Mouse (Mus musculus): ENCODE data around the gene Cdkl4. TPM values are rescaled to one million over a fixed set of nuclear protein-coding genes. Genes with fewer than 3 reads are reported as not detected.
A peak's percentile ranks its signal among the peaks of the same experiment; 100 is the strongest.

Gene Cdkl4
- 18.3 and 19.6 TPM in 2 replicates for polyA plus RNA-seq (2012; rRNA removed)

DNA sequence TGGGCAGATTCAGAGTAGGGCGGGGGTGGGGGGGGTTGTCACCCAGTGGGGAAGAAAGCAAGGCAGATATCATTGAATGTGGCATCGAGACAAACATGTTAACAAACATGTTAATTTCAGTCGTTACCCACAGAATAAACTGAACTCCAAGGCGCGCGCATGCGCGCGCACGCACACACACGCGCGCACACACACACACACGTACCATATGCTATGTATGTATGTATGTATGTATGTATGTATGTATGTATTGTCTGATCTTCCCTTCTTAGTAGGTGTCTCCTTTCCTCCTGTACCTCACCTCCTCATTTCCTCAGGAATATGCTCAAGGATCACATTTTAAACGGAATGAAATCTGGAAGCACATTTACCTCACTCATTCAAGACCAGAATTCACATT is at the start of gene Cdkl4:
TSS of gene Cdkl4 (minus strand) at position 175 of the 400 bp plus-strand sequence.
- Histone ChIP-seq H3K4me3 (ENCODE audit: control insufficient read depth, low read depth, low read length) (peak within 1 kb of the TSS; percentile 95), H3K27me3 (ENCODE audit: control insufficient read depth, insufficient read depth, low read length) (no peaks in the 10 kb centered on the region), H3K4me1 (ENCODE audit: control insufficient read depth, insufficient read depth, low read length) (peaks cover 9% of the 10 kb centered on the region), H3K36me3 (ENCODE audit: control insufficient read depth, insufficient read depth, low read length) (no peaks in the 10 kb centered on the region; the same call in 1 of the 2 replicates), H3K27ac (ENCODE audit: control insufficient read depth, insufficient read depth, low read depth, low read length) (peak within 1 kb of the TSS; percentile 81)
- no peak for TF ChIP-seq POLR2A (IDR thresholded peaks at IDR 0.05; ENCODE audit: control insufficient read depth, low read depth, low read length)
- no peak for TF ChIP-seq CTCF (IDR thresholded peaks at IDR 0.05; ENCODE audit: control insufficient read depth, insufficient read depth, insufficient replicate concordance, low read depth, low read length)

DNA sequence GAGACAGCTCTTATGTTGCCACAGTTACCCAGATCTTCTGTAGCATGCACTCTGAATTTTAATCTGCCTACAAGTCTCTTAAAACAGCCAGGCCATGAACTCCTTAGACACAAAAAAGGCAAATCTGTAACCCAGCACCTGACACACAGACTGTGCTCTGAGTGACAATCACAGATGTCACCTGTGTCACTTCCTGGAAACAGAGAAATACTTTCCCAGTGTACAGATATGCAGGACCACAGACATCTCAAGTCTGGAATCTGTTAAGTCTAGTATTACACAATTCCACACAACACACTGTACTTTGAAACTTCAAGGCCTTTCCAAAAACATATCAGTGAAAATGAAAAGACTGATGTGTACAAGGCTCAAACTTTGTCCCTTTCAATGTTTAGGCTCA is 47.4 kb upstream of the Cdkl4 start:
- no peak overlapping the region for H3K27ac ChIP-seq (ENCODE audit: control insufficient read depth, insufficient read depth, low read depth, low read length)
- no peaks in the 10 kb centered on the region; the same call in 1 of the 2 replicates for H3K36me3 ChIP-seq (ENCODE audit: control insufficient read depth, insufficient read depth, low read length)
- no peaks in the 10 kb centered on the region for H3K27me3 ChIP-seq (ENCODE audit: control insufficient read depth, insufficient read depth, low read length)
- no peak overlapping the region for H3K4me3 ChIP-seq (ENCODE audit: control insufficient read depth, low read depth, low read length)
- no peak for TF ChIP-seq CTCF (IDR thresholded peaks at IDR 0.05; ENCODE audit: control insufficient read depth, insufficient read depth, insufficient replicate concordance, low read depth, low read length)
- TF ChIP-seq POLR2A (IDR thresholded peaks at IDR 0.05; ENCODE audit: control insufficient read depth, low read depth, low read length): no peak
- H3K4me1 ChIP-seq (ENCODE audit: control insufficient read depth, insufficient read depth, low read length): no peaks in the 10 kb centered on the region

DNA sequence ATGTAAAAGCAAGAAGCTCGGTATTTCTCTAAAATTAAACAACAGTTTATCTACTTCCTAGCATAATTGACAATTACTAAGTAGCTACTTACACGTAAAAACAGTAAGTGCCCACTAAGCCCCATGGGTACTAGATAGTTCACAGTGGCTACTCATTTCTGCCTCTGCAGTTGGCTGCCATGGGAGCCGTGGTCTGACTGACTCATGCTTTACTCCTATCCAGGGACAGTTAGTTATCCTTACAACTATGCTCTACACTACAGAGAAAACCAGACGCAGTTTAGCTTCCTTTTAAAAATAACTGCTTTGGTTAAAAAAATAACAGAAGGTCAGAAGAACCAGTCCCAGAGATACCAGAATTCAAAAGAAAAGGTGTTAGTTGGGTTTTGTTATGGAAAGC is 44.1 kb upstream of the Cdkl4 start:
- no peak overlapping the region for H3K4me3 ChIP-seq (ENCODE audit: control insufficient read depth, low read depth, low read length)
- no peak overlapping the region for H3K27ac ChIP-seq (ENCODE audit: control insufficient read depth, insufficient read depth, low read depth, low read length)
- TF ChIP-seq CTCF (IDR thresholded peaks at IDR 0.05; ENCODE audit: control insufficient read depth, insufficient read depth, insufficient replicate concordance, low read depth, low read length) (no peak), POLR2A (IDR thresholded peaks at IDR 0.05; ENCODE audit: control insufficient read depth, low read depth, low read length) (no peak)
- H3K4me1 ChIP-seq (ENCODE audit: control insufficient read depth, insufficient read depth, low read length): no peaks in the 10 kb centered on the region
- peaks cover under 1% of the 10 kb centered on the region; the same call in 1 of the 2 replicates for H3K36me3 ChIP-seq (ENCODE audit: control insufficient read depth, insufficient read depth, low read length)
- H3K27me3 ChIP-seq (ENCODE audit: control insufficient read depth, insufficient read depth, low read length): no peaks in the 10 kb centered on the region

DNA sequence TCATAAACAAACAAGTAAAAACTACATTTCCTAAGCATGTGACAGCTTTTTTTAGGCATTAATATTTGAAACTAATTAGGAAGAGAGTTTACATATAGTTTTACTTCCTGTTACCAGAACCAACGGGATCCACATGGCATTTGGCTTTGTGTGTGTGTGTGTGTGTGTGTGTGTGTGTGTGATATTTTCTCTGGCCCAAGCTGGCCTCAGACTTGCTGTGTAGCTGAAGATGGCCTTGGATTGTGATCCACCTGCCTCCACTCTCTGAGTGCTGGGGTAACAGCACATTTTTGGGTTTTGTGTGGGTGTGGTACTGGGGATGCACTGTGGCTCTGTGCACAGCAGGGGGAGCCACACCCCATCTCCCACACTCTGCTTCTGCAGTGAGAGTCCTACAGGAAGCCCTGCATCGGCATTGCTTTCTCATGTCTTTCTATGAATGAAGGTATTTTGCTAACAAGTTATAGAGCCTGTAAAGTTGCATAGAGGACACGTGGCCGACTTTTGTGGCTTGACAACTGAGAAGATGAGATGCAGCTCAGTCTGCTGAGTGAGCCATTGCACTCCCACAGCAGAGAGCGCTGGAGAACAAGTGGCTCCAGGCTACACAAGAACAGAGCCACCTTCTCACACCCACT is 43.3 kb upstream of the Cdkl4 start:
- peak; percentile 78; the same call in 1 of the 2 replicates for TF ChIP-seq CTCF (IDR thresholded peaks at IDR 0.05; ENCODE audit: control insufficient read depth, insufficient read depth, insufficient replicate concordance, low read depth, low read length)
- TF ChIP-seq POLR2A (IDR thresholded peaks at IDR 0.05; ENCODE audit: control insufficient read depth, low read depth, low read length): no peak
- Histone ChIP-seq H3K4me1 (ENCODE audit: control insufficient read depth, insufficient read depth, low read length) (no peaks in the 10 kb centered on the region), H3K27ac (ENCODE audit: control insufficient read depth, insufficient read depth, low read depth, low read length) (no peak overlapping the region), H3K27me3 (ENCODE audit: control insufficient read depth, insufficient read depth, low read length) (no peaks in the 10 kb centered on the region), H3K4me3 (ENCODE audit: control insufficient read depth, low read depth, low read length) (no peak overlapping the region), H3K36me3 (ENCODE audit: control insufficient read depth, insufficient read depth, low read length) (peaks cover 1% of the 10 kb centered on the region; the same call in 1 of the 2 replicates)

DNA sequence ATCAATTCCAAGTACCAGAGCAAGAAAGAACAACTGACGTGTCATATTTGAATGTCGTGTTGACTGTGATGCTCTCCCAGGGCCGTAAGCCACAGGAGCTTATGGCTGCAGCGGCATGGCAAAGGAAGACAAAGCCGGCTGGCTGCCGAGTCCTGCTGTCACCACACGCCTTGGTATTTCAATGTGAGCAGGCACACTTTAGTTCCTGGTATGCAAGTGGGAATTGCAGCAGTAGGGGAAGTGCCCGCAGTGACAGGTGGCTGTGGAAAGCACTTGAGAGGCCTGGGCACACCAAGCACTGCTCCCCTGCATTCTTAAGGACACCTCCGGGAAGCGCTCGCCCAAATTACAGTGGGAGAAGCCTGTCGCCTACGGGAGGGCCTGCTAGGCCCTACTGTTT is 41.9 kb upstream of the Cdkl4 start:
- no peak overlapping the region for H3K4me3 ChIP-seq (ENCODE audit: control insufficient read depth, low read depth, low read length)
- TF ChIP-seq POLR2A (IDR thresholded peaks at IDR 0.05; ENCODE audit: control insufficient read depth, low read depth, low read length): no peak
- TF ChIP-seq CTCF (IDR thresholded peaks at IDR 0.05; ENCODE audit: control insufficient read depth, insufficient read depth, insufficient replicate concordance, low read depth, low read length): no peak
- H3K27ac ChIP-seq (ENCODE audit: control insufficient read depth, insufficient read depth, low read depth, low read length): no peak overlapping the region
- H3K27me3 ChIP-seq (ENCODE audit: control insufficient read depth, insufficient read depth, low read length): no peaks in the 10 kb centered on the region
- H3K36me3 ChIP-seq (ENCODE audit: control insufficient read depth, insufficient read depth, low read length): peaks cover 4% of the 10 kb centered on the region; the same call in 1 of the 2 replicates
- no peaks in the 10 kb centered on the region for H3K4me1 ChIP-seq (ENCODE audit: control insufficient read depth, insufficient read depth, low read length)

- no peak for TF ChIP-seq CTCF (IDR thresholded peaks at IDR 0.05; ENCODE audit: control insufficient read depth, insufficient read depth, insufficient replicate concordance, low read depth, low read length)
- TF ChIP-seq POLR2A (IDR thresholded peaks at IDR 0.05; ENCODE audit: control insufficient read depth, low read depth, low read length): no peak
- Histone ChIP-seq H3K4me1 (ENCODE audit: control insufficient read depth, insufficient read depth, low read length) (no peaks in the 10 kb centered on the region), H3K4me3 (ENCODE audit: control insufficient read depth, low read depth, low read length) (no peak overlapping the region)
Measured at GRCm38 (mm10) chr17:80618890-80619289, 41.3 kb upstream of the Cdkl4 start.

DNA sequence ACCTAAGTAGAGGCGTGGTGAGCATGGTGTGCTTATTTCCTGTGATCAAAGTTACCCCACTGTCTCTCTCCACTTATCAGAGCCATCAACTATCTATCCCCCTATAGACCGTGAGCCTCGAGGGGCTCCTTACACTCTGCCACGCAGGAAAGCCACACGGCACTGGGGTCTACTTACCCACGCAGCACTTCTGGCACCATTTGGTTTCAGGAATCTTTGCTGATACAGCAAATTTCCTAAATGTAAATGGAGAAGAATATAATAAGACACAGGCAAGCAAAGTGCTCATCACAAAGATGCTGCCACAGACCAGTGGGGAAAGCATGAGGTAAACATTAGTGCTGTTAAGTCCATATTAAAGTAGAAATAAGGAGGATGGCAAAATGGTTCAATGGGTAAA is 26.2 kb upstream of the Cdkl4 start:
- Histone ChIP-seq H3K27me3 (ENCODE audit: control insufficient read depth, insufficient read depth, low read length) (no peaks in the 10 kb centered on the region), H3K4me3 (ENCODE audit: control insufficient read depth, low read depth, low read length) (no peak overlapping the region), H3K36me3 (ENCODE audit: control insufficient read depth, insufficient read depth, low read length) (peaks cover 7% of the 10 kb centered on the region), H3K27ac (ENCODE audit: control insufficient read depth, insufficient read depth, low read depth, low read length) (no peak overlapping the region), H3K4me1 (ENCODE audit: control insufficient read depth, insufficient read depth, low read length) (no peaks in the 10 kb centered on the region)
- TF ChIP-seq CTCF (IDR thresholded peaks at IDR 0.05; ENCODE audit: control insufficient read depth, insufficient read depth, insufficient replicate concordance, low read depth, low read length): no peak
- no peak for TF ChIP-seq POLR2A (IDR thresholded peaks at IDR 0.05; ENCODE audit: control insufficient read depth, low read depth, low read length)

More at GRCm38 (mm10) chr17:80618890-80619289, 41.3 kb upstream of the Cdkl4 start:
- Histone ChIP-seq H3K27me3 (ENCODE audit: control insufficient read depth, insufficient read depth, low read length) (no peaks in the 10 kb centered on the region), H3K36me3 (ENCODE audit: control insufficient read depth, insufficient read depth, low read length) (peaks cover 4% of the 10 kb centered on the region; the same call in 1 of the 2 replicates), H3K27ac (ENCODE audit: control insufficient read depth, insufficient read depth, low read depth, low read length) (no peak overlapping the region)

Measured in testis, adult 2 months (tissue).